Mouse (Mus musculus) embryonic facial prominence, embryonic 14.5 days (tissue): ENCODE data around the gene Mvb12a. TPM values are rescaled to one million over a fixed set of nuclear protein-coding genes. Genes with fewer than 3 reads are reported as not detected.

Experiments
- ATAC-seq: fragments of 200-750 bp; cut with Nextera tagmentation; 2 replicates; pipeline ENCODE4 v1.8.0; 2017; ENCODE audit warnings: low read depth, moderate number of reproducible peaks, moderate TSS enrichment
- DNase-seq: peaks from one replicate; pipeline ENCODE4 v3.0.0-alpha.2; 2015; ENCODE audit warnings: low spot score
- H3K27ac ChIP-seq: fragments of 300-500 bp; sonication (generic); replicated peaks from 2 replicates; pipeline ENCODE4 v1.5.1; 2014; ENCODE audit warnings: low read depth, mild to moderate bottlenecking, low read length, moderate library complexity
- H3K27me3 ChIP-seq: fragments of 300-500 bp; sonication (generic); replicated peaks from 2 replicates; pipeline ENCODE4 v1.6.1; 2014; ENCODE audit warnings: low read length; ENCODE audit not compliant: control insufficient read depth, insufficient read depth
- H3K36me3 ChIP-seq: fragments of 300-500 bp; sonication (generic); 2 replicates; pipeline ENCODE4 v1.6.1; 2014; ENCODE audit warnings: low read length, mixed read lengths; ENCODE audit not compliant: control insufficient read depth, insufficient read depth
- H3K4me1 ChIP-seq: fragments of 300-500 bp; sonication (generic); 2 replicates; pipeline ENCODE4 v1.6.1; 2014; ENCODE audit warnings: antibody characterized with exemption, low read length; ENCODE audit not compliant: control insufficient read depth, insufficient read depth
- H3K4me2 ChIP-seq: fragments of 300-500 bp; sonication (generic); 2 replicates; pipeline ENCODE4 v1.6.1; 2014; ENCODE audit warnings: low read depth, mild to moderate bottlenecking, low read length, moderate library complexity, mixed read lengths
- H3K4me3 ChIP-seq: fragments of 300-500 bp; sonication (generic); 2 replicates; pipeline ENCODE4 v1.5.1; 2014; ENCODE audit warnings: low read depth, mild to moderate bottlenecking, low read length
- H3K9ac ChIP-seq: fragments of 300-500 bp; sonication (generic); 2 replicates; pipeline ENCODE4 v1.6.1; 2014; ENCODE audit warnings: low read depth, mild to moderate bottlenecking, low read length, moderate library complexity, mixed read lengths
- H3K9me3 ChIP-seq: fragments of 300-500 bp; sonication (generic); 2 replicates; pipeline ENCODE4 v1.6.1; 2016; ENCODE audit warnings: low read length; ENCODE audit not compliant: control insufficient read depth
- WGBS: fragments of 180-500 bp; shearing (Covaris S2); extraction: QIAGEN DNeasy Blood & Tissue Kit; methylation state at CpG from one replicate; pipeline ENCODE4 v1.1.7; 2014; 5-methylcytosine and 5-hydroxymethylcytosine counted together
- polyA plus RNA-seq: library from polyadenylated mRNA; unstranded; fragments of >200 nt; fragmentation: Nextera tagmentation; extraction: Ambion mirVana; gene quantifications from 2 replicates; pipeline ENCODE4 v1.2.1, GENCODE M21; 2014

Gene Mvb12a
- polyA plus RNA-seq, 1 experiment from 2014 or later = 85.4 TPM

DNA sequence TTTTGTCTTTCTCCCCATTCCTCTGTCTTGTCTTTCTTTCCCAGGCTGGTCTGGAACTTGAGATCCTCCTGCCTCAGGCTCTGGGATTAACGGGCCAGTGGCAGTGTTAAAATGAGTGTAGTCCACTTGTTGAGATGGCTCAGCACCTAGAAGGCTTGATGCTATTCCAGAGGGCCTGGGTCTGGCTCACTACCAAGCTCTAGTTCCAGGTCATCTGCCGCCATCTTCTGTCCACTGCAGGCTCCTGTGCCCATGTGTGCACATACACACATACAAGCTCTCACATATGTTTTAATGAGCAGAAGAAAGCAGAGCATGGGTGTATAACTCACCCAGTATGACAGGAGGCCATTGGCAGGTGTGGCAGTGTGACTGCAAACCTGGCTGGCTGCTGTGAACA is 29.4 kb downstream of the Mvb12a start:
- peak overlapping the region; percentile 87; the same call in 1 of the 2 replicates for H3K4me2 ChIP-seq
- H3K4me3 ChIP-seq = no peak overlapping the region
- WGBS = 82% methylated on average over 2 of the region's 2 CpGs
- H3K27me3 ChIP-seq = no peaks in the 10 kb centered on the region; the same call in 1 of the 2 replicates
- no peaks in the 10 kb centered on the region for H3K36me3 ChIP-seq
- H3K9me3 ChIP-seq = no peaks in the 10 kb centered on the region
- DNase-seq = no peak
- no peak for ATAC-seq
- H3K4me1 ChIP-seq = peaks cover 19% of the 10 kb centered on the region; the same call in 1 of the 2 replicates
- H3K27ac ChIP-seq = no peak overlapping the region
- no peak overlapping the region for H3K9ac ChIP-seq

DNA sequence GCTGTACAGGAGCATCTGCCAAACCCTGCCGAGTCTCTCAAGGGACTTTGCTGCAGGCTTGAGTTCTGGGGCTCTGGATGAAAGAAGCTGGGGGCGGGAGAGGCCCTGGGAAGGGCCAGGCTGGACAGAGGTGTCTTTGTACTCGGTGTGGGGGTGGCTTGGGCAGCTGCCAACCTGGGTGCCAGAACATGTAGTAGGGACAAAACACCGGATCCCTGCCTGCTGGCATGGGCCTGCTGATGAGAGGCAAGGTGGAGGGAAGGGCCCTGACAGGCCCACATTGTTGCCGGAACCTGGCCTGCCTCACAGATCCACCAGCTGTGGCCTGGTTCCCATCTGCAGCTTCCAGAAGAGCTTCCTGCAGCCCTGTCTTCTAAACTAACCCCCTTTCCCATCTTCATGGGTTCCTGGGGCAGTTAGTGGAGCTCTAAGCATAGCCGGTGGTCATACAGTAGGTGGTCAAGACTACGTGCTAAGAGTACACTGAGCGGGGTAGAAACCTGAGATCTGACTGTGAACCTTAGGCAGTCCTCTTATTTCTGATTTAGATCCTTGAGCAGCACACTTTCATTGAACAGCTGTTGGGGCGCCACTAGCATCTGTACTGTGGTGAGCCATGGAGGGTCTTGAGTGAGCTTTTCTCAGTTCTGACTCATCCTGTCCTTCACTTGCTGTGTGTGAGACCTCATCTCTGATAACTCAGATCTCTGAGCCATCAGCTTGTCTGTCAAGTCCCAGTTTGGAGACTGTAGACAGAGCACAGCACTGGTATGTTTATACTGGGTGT is 30.3 kb downstream of the Mvb12a start:
- H3K9ac ChIP-seq = 0 out of 2 replicates have a peak overlapping the region, but pooled peaks have one; percentile 28
- DNase-seq = peak; percentile 81
- H3K4me1 ChIP-seq = peaks cover 19% of the 10 kb centered on the region; the same call in 1 of the 2 replicates
- H3K4me3 ChIP-seq = no peak overlapping the region
- 74% methylated on average over 8 of the region's 9 CpGs for WGBS
- H3K27ac ChIP-seq = no peak overlapping the region; the same call in 1 of the 2 replicates
- ATAC-seq = no peak
- no peaks in the 10 kb centered on the region for H3K9me3 ChIP-seq
- no peaks in the 10 kb centered on the region for H3K36me3 ChIP-seq
- H3K27me3 ChIP-seq = no peaks in the 10 kb centered on the region
- H3K4me2 ChIP-seq = peak overlapping the region; percentile 5; the same call in 1 of the 2 replicates

DNA sequence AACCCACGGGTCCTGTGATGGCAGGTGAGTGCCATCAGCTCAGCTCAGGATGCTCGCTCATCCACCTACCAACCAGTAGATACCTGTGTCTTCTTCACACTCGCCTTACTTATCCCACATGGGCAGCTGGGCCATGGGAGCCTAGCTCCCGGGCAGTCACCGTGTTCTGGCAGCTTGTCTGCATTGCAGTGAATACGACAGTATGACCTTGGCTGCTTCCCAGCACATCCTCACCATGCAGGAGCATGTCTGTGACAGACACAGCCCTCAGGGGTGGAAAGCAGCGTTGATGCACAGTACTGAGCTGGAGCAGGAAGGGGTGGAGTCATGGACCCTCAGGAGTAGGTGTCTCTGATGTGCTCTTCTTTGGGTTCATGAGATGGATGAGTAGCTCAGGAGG is 31.7 kb downstream of the Mvb12a start:
- Histone ChIP-seq H3K4me2 (no peak overlapping the region), H3K27ac (no peak overlapping the region), H3K9me3 (no peaks in the 10 kb centered on the region), H3K9ac (no peak overlapping the region), H3K36me3 (no peaks in the 10 kb centered on the region), H3K4me3 (no peak overlapping the region), H3K4me1 (peaks cover 12% of the 10 kb centered on the region; the same call in 1 of the 2 replicates), H3K27me3 (no peaks in the 10 kb centered on the region)
- 69% methylated on average over 7 of the region's 7 CpGs for WGBS
- ATAC-seq = no peak
- no peak for DNase-seq

DNA sequence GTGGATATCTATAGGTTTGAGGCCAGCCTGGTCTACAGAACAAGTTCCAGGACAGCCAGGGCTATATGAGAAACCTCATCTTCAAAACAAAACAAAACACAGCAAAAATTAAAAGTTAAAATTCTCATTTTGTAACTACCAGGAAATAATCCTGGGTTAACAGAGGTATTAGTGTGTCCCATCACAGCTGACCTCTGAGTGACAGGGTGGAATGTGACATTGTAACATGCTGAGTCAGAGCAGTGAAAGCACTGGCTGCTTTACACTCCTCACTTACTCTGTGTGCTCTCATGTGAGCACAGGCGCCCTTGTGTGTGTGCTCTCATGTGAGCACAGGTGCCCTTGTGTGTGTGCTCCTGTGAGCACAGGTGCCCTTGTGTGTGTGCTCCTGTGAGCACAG is 32.3 kb downstream of the Mvb12a start:
- Histone ChIP-seq H3K4me2 (no peak overlapping the region), H3K27ac (no peak overlapping the region), H3K4me1 (peaks cover 12% of the 10 kb centered on the region; the same call in 1 of the 2 replicates), H3K9ac (no peak overlapping the region), H3K9me3 (no peaks in the 10 kb centered on the region), H3K27me3 (no peaks in the 10 kb centered on the region), H3K4me3 (no peak overlapping the region), H3K36me3 (no peaks in the 10 kb centered on the region)
- DNase-seq = no peak
- ATAC-seq = no peak
- 46% methylated on average over 1 of the region's 1 CpGs for WGBS

DNA sequence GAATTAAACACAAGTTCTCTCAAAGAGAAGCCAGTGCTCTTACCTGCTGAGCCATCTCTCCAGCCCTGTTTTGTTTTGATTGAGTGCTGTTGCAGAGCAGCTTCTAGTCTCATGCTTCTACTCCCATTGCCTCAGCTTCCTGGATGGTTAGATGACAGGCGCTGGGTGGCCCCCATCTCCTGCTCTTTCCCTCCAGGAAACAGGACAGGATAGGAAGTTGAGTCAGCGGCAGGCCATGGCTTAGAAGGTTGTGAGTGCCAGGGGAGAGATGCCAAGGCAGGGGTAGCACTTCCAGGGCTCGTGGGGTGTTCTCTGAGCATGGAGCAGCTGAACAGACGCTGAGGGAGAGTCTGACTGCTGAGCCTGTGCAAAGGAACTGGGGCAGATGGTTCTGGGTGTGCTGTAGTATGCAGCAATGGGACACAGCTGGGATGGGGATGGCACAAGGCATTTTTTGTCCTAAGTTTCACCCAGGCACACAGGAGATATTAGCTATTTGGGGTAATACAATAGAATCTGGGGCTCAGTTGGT is 35.2 kb downstream of the Mvb12a start:
- H3K9me3 ChIP-seq = no peaks in the 10 kb centered on the region
- H3K27ac ChIP-seq = no peak overlapping the region
- H3K4me2 ChIP-seq = no peak overlapping the region
- no peaks in the 10 kb centered on the region for H3K36me3 ChIP-seq
- 59% methylated on average over 4 of the region's 4 CpGs for WGBS
- H3K27me3 ChIP-seq = no peaks in the 10 kb centered on the region
- 0 out of 2 replicates have a peak, but pooled peaks cover under 1% of the 10 kb centered on the region for H3K4me1 ChIP-seq
- no peak for ATAC-seq
- no peak for DNase-seq
- H3K9ac ChIP-seq = no peak overlapping the region
- H3K4me3 ChIP-seq = no peak overlapping the region

DNA sequence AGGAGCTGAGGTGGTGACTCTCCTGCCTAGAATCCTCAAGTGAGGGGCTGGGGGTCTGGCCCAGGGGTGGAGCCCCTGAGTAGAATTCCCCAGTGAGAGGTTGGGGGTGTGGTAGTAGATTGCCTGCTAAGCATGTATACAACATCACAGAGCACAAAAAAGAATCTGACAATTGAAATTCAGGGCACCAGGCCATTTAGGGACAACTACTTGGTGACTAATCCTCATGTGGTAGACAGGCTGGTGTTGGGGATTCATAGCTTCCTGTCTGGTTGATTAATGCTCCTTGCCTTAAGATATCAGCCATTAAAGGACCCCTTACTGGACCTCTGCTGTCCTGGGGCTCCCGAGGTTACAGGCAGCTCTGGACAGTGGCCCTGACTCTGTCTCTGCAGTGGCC is 36.3 kb downstream of the Mvb12a start:
- no peak for ATAC-seq
- Histone ChIP-seq H3K9ac (no peak overlapping the region), H3K4me2 (no peak overlapping the region), H3K27me3 (no peaks in the 10 kb centered on the region), H3K4me3 (no peak overlapping the region), H3K9me3 (no peaks in the 10 kb centered on the region), H3K4me1 (no peaks in the 10 kb centered on the region), H3K27ac (no peak overlapping the region), H3K36me3 (no peaks in the 10 kb centered on the region)
- WGBS = 93% methylated on average over 1 of the region's 1 CpGs
- no peak for DNase-seq

DNA sequence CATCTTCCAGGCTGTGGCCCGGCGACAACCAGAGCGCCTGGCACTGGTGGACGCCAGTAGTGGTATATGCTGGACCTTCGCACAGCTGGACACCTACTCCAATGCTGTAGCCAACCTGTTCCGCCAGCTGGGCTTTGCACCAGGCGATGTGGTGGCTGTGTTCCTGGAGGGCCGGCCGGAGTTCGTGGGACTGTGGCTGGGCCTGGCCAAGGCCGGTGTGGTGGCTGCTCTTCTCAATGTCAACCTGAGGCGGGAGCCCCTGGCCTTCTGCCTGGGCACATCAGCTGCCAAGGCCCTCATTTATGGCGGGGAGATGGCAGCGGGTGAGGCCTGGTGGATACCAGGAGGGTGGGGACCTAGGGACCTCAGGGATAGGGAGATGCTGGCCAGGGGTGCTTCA is 36.8 kb downstream of the Mvb12a start:
- Histone ChIP-seq H3K27me3 (no peaks in the 10 kb centered on the region), H3K27ac (no peak overlapping the region), H3K9me3 (no peaks in the 10 kb centered on the region), H3K4me2 (no peak overlapping the region), H3K4me1 (no peaks in the 10 kb centered on the region), H3K36me3 (peaks cover 4% of the 10 kb centered on the region; the same call in 1 of the 2 replicates), H3K4me3 (no peak overlapping the region), H3K9ac (no peak overlapping the region)
- 85% methylated on average over 13 of the region's 14 CpGs for WGBS
- DNase-seq = no peak
- no peak for ATAC-seq

DNA sequence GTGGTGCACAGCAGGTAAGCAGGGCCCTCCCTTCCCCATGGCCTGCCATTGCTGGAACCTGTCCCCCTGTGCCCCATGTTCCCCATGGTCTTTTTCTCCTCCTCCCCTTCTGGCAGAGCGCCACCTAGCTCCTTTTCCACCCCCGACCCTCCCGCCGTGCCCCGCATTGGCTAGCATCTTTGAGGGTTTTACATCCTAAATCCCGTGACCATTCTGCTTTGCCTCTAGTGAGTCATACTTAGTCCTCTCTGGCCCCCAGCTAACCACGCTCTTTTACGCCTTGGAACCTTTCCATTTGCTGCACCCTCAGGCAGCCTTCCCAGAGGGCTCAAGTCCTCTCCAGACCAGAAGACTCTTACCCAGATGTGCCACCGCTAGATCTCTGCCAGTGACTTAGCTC is 37.5 kb downstream of the Mvb12a start:
- H3K27me3 ChIP-seq = no peaks in the 10 kb centered on the region
- H3K4me1 ChIP-seq = no peaks in the 10 kb centered on the region
- no peak overlapping the region for H3K27ac ChIP-seq
- no peaks in the 10 kb centered on the region for H3K9me3 ChIP-seq
- peaks cover 12% of the 10 kb centered on the region; the same call in 1 of the 2 replicates for H3K36me3 ChIP-seq
- ATAC-seq (no peak), DNase-seq (peak; percentile 20)
- no peak overlapping the region for H3K9ac ChIP-seq
- H3K4me3 ChIP-seq = no peak overlapping the region
- H3K4me2 ChIP-seq = no peak overlapping the region
- 41% methylated on average over 9 of the region's 9 CpGs for WGBS
